Mouse (Mus musculus) C2C12 (cell line): ENCODE data around the gene Spata2.

Source experiments
- MYOD1 ChIP-seq: IDR thresholded peaks from one replicate; pipeline ENCODE4 v1.6.1; 2011; ENCODE audit warnings: low read depth; ENCODE audit not compliant: control insufficient read depth, insufficient read length
- USF1 ChIP-seq: IDR thresholded peaks from one replicate; pipeline ENCODE4 v1.6.1; 2011; ENCODE audit warnings: low read depth, mild to moderate bottlenecking, control low read depth, moderate library complexity

- TF ChIP-seq MYOD1 (no peak), USF1 (no peak)
These were observed 12.4 kb upstream of the Spata2 start for GRCm38 (mm10) chr2:167505127-167505526.
